Mouse (Mus musculus): ENCODE data around the gene Ubxn6.

DNA sequence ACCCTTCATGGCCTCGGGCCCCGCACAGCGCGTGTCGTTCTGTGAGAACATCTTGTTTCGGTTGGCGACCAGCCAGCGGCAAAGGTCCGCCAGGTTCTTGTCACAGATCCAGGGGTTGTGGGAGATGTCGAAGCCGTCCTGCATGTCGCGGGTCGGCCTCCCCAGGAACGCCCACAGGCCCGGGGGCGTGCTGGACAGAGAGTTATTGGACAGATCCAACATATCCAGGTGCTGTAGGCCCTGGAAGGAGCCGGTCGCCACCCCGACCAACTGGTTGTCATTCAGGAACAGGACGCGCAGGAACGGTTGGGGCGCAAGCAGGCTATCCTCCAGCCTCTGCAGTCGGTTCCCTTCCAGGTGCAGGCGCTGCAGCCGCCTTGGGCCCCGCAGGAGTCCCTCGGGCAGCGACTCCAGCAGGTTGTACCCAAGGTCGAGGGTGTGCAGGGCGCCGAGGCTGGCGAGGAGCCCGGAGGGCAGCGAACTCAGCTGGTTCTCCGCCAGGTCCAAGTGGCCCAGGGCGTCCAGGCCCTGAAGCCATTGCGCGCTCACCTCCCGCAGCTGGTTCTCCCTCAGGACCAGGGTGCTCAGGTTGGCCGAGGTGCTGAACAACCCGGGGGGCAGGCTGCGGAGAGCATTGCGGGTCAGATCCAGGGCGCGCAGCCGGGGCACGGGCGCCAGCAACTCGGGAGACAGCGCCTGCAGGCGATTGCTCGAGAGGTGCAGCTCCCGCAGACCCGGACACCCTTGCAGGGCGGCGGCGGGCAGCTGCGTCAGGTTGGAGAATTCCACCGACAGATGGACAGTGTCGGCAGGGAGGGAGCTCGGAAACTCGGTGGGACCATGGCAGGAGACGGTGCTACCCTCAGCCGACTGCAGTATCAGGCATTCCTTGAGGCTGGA, 45.4 kb upstream of the Ubxn6 start:
- no peak for TF ChIP-seq CTCF (IDR thresholded peaks at IDR 0.05; ENCODE audit: insufficient read depth, low read length)
- TF ChIP-seq POLR2A (IDR thresholded peaks at IDR 0.05; ENCODE audit: borderline replicate concordance, extremely low read depth, low read depth, low read length) = no peak
